Mouse (Mus musculus): Measurements from ENCODE around the gene Slc13a2. TPM values are rescaled to one million over a fixed set of nuclear protein-coding genes. Genes with fewer than 3 reads are reported as not detected.

Gene Slc13a2
- total RNA-seq (2021) = not detected

DNA sequence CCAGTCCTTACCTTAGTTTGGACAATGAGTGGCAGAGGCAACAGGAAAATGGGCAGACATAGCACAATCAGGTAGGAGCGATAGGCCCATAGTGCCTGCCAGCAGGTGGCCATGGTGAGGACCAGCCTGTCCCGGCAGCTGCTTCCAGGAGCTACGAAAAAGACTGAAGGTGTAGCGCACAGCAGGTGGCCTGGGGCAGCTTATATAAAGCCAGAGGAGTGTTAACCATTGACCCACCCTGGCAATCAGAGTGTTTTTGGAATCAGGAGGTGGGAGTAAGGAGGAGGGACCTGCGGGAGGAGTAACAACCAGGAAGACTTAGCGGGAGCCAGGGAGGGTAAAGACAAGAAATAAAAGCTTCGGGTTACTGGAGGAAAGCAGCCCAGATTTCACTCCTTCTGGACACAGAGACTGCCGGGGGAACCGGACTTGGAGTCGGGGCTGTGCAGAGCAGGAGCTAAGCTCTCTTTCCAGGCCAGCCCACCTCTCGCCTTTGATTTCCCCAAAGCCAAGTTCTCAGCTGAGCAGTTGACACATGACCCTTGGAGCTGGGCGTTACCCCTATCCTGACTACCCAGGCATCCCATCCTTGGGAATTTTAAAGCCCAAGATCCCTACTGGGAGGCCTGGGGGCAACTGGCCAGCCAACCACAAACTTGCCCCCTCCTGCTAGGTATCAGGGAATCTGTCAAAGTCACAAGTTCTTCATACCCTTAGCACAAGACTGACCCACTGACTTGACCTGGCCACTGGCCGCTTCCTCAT, at the start of gene Slc13a2:
TSS of gene Slc13a2 (minus strand) at position 163 of the 765 bp plus-strand sequence.
- intact Hi-C loops (cut with DNase I) = no loop called here
- DNase-seq = no peak

DNA sequence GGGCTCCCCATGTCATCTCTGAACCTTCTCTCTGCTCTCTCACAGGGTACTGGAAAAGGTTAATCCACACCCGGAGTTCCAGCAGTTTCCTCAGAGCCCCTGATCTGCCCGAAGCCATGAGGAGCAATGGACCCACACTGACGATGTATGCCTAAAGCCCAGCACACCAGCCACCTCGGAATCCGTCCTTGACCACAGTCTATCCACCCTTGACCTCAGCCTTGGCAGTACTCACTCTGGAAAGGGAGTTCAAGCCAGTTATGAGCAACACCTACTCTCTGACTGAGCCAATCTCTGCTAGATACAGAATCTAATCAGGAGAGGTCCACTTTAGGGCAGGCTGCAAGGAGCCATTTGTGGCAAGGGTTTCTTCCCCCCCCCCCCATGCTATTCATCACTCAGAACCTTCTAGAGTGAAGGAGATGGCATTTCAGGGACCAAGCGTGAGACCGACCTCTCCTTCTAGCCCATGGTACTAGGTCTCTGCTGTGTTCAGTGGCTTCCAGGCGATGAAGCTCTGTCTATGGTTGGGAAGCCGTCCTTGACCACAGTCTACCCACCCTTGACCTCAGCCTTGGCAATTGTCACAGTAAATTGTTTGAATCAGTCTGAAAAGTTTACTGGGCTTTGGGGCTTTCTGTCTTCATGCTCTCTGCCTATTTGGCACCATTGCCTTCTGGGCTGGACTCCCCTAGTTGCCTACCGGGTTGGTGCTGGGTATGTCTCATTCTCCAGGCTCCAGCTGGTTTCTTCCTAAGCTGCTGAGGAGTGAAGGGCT, 49.5 kb upstream of the Slc13a2 start:
- no peak for DNase-seq
- intact Hi-C loops (cut with DNase I) = no loop called here

DNA sequence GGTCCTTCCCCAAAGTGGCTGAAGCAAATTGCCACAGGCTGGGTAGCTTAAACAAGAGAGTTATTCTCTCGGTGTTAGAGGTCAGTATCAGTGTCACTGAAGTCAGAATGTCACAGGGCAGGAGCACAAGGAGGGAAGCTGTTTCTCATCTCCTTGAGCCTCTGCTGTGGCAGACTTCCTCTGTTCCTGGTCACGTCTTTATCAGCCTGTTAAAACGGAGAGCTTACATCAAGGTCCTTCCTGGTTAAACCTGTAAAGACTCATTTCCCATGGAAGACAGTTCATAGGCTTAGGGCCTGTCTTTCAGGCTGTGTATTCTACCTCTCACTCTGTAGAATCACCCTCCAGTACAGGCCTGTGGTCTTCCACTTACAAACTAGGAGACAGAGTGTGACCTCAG, 45.9 kb upstream of the Slc13a2 start:
- DNase-seq = no peak
- intact Hi-C loops (cut with DNase I) = no loop called here

DNA sequence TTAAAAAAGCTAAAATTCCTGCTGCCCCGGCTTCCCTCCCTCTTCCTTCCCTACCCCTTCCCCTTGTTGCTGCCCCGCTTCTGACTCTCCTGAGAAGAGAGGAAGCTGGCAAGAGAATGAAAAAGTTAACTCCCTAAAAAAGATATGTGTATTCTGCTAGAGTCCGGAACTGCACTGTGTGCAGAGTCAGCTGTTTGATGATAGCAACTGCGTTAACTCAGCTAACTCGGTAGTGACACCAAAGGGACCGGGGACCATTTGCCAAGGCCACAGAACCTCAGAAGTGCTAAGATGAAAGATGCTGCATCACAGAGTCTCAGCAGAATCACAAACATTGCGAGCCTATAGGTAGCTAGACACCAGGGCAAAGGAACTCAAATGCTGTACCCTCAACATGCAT, 45.5 kb upstream of the Slc13a2 start:
- intact Hi-C loops (cut with DNase I) = no loop called here
- DNase-seq = no peak

DNA sequence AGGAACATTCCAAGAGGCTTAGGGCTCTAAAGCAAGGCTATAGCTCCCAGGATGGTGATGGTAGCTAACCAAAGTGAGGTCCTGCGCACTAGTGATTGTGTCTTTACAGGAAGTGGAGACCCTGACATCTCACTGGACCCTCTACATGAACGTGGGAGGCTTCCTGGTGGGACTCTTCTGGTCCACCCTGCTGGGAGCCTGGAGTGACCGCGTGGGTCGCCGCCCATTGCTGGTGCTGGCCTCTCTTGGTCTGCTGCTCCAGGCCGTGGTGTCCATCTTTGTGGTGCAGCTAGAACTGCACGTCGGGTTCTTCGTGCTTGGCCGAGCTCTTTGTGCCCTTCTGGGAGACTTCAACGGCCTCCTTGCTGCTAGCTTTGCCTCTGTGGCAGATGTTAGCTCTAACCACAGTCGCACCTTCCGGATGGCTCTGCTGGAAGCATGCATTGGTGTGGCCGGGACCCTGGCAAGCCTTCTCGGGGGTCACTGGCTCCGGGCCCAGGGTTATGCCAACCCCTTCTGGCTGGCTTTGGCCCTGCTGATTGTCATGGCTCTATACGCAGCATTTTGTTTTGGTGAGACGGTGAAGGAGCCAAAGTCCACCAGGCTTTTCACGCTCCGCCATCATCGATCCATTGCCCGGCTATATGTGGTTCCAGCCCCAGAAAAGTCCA, 44.4 kb upstream of the Slc13a2 start:
- intact Hi-C loops (cut with DNase I) = no loop called here
- peak; percentile 35 for DNase-seq

DNA sequence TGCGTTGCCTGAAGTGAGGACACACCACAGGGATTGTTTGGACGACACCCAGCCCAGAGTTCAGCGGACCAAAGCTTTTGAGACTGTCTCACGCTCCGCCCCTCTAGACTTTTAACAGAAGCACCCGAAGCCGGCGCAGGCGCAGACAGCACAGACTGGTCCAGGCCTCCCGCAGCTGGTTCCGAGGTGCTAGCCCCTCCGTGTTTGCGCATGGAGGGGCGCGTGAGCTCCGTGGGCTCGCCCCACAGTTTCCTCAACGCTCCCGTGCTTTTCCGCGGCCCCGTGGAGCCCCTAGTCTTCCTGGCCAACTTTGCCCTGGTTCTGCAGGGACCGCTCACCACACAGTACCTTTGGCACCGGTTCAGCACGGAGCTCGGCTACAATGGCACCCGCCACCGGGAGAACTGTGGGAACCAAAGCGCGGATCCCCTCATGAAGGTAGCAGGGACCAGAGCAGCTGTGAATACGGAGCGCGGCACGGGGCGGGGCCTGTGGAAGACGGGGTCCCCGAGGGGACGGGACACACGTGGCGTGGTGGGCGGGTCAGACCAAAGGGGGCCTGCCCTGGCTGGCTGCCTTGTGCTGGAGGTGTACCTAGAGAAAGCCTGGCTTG, 43.7 kb upstream of the Slc13a2 start, which contains the start of gene Slc46a1:
TSS of gene Slc46a1 (plus strand) at position 130 of the 613 bp plus-strand sequence.
- DNase-seq = peak; percentile 89
- intact Hi-C loops (cut with DNase I) = no loop called here

DNA sequence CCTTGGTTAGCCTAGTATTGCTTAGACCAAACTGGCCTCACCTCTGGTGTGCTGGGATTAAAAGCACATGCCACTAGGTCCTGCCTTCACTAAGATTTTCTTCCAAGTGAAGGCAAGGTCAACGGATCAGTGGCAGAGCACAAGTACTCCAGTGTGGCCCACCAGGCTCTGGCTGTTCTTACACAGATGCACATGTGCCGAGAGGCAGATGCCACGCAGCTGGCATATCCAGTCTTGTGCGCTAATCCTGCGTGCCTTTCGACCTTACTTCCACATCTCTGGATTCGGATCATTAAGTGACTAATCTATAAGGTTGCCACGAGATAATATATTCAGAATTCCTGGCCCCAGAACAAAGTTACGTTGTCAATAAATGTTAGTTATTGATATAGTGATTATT, 43.1 kb upstream of the Slc13a2 start:
- intact Hi-C loops (cut with DNase I) = no loop called here
- DNase-seq = no peak

DNA sequence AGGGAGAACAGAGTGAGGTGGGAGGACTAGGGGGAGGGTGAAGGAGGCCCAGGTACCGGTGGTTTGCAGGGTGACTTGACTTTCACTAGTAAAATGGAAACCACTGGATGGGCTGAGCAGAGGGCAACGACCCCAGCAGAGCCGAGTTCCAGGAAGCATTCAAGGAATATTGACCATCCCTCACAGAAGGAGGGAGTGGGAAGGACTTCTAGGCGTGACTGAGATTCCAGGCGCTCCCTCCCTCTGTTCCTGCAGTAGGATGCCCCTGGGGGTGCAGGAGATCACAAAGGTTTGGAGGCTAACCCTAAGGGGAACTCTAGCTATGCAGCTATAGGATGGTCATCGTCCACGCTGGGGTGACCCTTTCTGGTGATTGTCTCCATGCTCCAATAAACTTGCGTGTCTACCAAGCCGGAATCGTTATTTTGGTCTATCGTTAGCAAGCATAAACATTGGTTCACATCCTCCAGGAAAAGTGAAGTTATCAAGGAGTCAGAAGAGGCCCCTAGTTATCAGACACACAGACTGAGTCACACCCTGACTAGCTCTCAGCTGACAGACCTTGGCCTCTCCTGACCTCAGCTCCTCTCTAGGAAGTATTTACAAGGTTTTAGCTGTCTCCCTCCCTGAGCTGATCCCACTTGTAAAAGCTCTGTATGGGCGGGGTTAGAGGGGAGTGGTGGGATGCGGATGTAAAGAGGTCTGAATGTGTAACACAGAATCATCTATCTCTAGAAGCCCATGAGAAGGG, 41.4 kb upstream of the Slc13a2 start:
- intact Hi-C loops (cut with DNase I) = no loop called here
- DNase-seq = no peak

DNA sequence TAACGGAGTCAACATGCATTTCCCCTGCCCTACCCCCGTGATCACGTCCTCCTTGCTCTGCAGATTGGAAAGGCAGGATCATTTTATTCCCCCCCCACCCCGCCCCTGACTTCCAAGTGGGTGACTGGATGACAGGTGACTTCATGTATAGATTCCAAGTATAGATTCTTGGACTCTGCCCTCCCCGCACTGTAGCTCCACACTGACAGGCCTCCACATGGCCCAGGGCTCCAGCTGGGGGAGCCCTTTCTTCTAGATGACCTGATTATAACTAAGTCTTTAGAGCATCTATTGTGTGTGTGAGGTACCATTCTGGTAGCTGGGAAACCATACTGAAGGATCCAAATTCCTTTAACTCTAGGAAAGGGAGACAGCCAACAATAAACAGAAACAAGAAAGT, 40.7 kb upstream of the Slc13a2 start:
- intact Hi-C loops (cut with DNase I) = no loop called here
- DNase-seq = no peak

DNA sequence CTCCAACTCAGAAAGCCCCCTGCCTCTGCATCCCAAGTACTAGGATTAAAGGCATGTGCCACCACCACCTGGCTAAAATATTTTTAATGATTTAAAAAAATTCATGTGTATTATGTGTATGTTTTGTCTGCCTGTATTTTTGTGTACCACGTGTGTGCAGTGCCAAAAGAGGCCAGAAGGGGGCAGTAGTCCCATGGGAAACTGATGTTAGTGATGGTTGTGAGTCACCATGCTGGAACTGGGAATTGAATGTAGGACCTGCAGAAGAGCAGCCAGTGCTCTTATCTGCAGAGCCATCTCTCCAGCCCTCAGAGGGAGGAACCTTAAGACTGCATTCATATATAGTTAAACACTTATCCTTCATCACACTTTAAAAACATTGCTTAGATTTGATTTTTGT, 39.9 kb upstream of the Slc13a2 start:
- intact Hi-C loops (cut with DNase I) = no loop called here
- DNase-seq = no peak

DNA sequence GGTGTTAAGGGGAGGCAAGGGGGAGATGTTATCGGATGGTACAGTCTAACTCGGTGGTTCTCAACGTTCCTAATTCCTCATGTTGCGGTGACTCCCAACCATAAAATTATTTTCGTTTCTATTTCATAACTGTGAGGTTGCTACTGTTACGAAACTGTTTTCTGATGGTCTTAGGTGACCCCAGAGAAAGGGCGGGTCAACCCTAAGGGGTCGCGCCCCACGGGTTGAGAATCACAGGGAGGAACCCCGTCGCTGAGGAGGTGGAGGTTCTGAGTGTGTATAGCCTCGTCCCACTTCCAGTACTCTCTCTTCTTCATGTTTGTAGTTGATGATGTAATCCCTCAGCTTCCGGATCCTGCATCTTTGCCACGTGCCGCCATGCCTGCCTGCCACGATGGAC, 36.7 kb upstream of the Slc13a2 start:
- intact Hi-C loops (cut with DNase I) = no loop called here
- no peak for DNase-seq

DNA sequence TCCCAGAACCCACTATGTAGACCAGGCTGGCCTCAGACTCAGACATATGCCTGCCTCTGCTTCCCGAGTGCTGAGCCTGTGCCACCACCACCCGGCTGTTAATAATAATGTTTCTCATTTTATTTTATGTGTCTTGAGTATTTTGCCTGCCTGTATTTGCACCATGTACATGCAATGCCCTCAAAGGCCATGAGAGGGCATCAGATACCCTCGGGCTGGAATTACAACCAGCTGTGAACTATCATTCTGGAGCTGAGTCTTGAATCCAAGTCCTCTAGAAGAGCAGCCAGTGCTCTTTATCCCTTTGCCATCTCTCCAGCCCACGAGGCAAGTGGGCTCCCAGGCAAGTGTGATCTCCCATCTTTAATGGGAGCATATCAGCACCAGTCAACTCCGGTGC, 33.3 kb upstream of the Slc13a2 start:
- peak; percentile 11 for DNase-seq
- intact Hi-C loops (cut with DNase I) = no loop called here

DNA sequence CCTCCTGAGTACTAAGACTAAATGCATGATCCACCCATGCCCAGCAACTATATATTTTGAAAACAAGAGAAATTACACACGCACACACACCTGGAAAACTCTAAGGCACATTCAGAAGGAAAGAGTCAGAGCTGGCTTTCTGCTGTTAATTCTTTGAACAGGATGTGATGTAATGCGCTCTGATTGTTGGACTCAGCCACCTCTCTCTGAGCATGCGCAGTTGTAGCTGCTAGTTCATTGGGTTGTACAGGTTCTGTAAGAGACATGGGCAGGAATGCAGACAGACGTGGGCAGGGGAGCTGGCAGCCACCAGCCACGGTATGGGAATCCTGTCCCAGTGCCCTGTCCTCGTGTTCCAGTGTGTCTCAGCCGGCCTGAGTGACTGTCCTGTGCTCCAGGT, 32.3 kb upstream of the Slc13a2 start:
- intact Hi-C loops (cut with DNase I) = loop anchor here (5.0 kb wide), 1 partner anchor 97 kb away; no protein-coding TSS in a partner anchor
- DNase-seq = no peak

DNA sequence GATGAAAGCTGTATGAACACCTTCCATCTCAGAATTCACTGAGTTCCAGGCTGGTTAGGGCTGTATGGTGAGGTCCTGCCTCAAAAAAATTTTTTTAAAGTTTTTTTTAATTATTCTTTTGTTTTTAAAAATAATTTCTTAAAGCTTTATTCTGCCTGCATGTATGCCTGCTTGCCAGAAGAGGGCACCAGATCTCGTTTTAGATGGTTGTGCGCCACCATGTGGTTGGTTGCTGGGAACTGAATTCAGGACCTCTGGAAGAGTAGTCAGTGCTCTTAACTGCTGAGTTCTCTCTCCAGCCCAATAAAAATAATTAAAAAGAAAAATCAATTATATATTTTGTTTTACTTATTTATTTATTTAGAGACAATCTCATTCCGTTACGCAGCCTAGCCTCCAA, 31.7 kb upstream of the Slc13a2 start:
- peak; percentile 78 for DNase-seq
- intact Hi-C loops (cut with DNase I) = loop anchor here (5.0 kb wide), 1 partner anchor 96 kb away; no protein-coding TSS in a partner anchor

DNA sequence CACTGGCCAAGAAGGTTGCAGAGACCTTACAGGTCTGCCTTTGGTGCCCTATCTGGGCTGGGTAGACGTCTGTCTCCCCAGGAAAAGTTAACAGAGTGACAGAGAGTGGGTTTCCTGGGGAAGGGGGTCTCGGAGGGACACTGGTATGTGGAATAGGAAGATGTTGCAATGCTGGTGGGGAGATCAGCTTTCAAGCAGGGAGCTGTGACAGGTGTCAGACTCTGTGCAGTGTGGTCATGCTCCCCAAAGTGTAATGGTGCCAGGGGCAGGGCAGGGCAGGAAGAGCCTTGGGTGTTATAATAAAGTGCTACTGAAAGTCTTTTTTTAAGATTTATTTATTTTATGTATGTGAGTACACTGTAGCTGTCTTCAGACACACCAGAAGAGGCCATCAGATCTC, 28.3 kb upstream of the Slc13a2 start:
- intact Hi-C loops (cut with DNase I) = loop anchor here (5.0 kb wide), 1 partner anchor 93 kb away; no protein-coding TSS in a partner anchor
- no peak for DNase-seq

DNA sequence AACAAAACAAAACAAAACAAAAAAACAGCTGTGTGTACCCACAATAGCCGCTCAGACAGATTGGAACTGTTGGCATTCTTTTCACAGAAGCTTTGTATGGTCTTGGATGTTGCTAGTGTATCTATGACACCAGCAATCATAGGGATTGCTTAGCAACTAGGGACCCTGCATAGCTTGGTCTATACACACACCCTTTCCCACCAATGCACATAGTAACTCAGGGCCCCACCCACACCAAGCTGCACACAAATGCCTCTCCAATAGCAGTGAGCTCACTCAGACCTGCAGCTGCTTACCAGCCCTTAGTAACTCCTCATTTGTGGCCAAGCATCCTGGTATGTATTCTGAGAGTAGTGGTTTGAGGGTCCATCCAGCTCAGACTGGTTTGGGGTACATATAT, 26.2 kb upstream of the Slc13a2 start:
- no peak for DNase-seq

DNA sequence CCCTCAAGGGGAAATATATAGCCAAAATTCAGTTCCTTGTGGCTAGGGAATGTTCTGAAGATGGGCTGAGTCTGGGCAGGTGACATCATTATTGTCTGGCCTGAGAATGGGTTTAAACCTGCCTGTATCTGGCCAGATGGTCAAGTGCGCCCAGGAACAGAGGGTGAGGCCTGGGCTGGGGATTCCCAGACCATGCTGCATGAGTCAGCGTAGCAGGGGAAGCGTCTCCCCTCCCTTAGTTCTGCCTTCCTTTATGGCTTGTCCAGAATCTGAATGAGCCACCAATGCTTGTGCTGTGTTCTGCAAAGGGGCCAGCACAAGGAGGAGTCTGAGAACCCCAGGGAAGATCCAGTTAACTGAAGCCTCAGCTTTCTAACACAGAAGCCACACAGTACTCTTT, 25.2 kb upstream of the Slc13a2 start:
- intact Hi-C loops (cut with DNase I) = no loop called here
- no peak for DNase-seq

More for the DNA sequence above, 26.2 kb upstream of the Slc13a2 start:
- intact Hi-C loops (cut with DNase I) = no loop called here

DNA sequence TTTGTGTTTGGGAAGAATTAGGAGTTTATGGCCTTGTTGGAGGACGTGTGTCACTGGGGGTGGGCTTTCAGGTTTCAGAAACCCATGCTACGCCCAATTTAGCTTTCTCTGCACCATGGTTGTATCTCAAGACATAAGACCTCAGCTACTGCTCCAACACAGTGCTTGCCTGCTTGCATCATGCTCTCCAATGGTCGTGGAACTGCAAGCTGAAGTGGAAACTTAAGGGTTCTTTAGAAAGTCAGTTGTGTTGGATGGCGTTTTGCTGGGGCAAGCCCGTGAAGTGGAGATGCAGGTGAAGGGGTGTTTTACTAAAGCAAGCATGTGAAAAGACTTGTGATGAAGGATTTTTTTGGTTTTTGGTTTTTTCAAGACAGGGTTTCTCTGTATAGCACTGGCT, 21.1 kb upstream of the Slc13a2 start:
- no peak for DNase-seq
- intact Hi-C loops (cut with DNase I) = no loop called here

DNA sequence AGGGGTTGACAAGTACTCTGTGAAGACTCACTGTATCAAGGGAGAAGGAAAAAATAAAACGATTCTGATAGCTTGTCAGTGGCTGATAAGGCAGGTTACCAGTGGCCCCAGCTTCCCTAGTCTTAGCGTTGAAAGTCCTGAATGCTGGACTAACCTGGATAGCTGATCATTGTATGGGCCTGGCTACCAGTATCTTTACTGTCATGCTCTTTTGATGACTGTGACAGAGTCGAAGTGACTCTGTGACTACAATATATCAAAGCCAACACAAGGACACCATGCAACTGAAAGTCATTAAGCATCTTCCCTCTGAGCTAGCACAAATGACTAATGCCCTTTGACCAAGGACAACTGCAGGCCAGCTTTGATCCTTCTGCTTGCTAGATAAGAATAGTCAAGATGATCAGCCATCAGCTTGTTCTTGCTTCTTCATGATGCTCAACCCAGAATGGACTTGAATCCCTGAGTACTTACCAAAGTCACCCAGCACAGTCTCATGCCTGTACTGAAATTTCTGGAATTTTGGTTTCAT, 16.4 kb upstream of the Slc13a2 start:
- intact Hi-C loops (cut with DNase I) = no loop called here
- DNase-seq = no peak

DNA sequence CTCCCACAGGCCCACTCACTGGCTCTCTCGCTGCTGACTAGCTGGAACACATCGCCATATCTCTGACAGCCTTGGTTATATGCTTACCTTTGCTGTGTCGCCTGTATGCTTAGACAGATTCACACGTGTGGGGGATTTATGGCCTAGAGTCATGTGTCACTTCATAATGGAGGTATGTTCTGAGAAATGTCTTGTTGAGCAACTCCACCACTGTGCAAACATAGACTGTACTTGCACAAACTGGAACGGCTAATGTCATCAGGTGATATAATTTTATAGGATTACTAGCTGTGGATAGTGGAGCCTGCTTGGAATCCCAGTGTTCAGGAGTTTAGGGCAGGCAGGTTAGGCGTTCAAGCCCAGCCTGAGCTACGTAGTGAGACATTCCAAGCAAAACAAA, 15.2 kb upstream of the Slc13a2 start:
- intact Hi-C loops (cut with DNase I) = no loop called here
- DNase-seq = no peak

All from left cerebral cortex, postnatal 4 days (tissue).